Mouse (Mus musculus) thymus, adult 2 months (tissue): ENCODE results near the gene Aco1. TPM values are rescaled to one million over a fixed set of nuclear protein-coding genes. Genes with fewer than 3 reads are reported as not detected.
A peak's percentile ranks its signal among the peaks of the same experiment; 100 is the strongest.

ENCODE experiments used
- DNase-seq: peaks from one replicate; pipeline ENCODE4 v3.0.0; 2021
- H3K27ac ChIP-seq: fragments of 200-500 bp; 2 replicates; pipeline ENCODE4 v1.5.1; 2012; ENCODE audit warnings: low read length, control low read depth; ENCODE audit not compliant: control insufficient read depth, insufficient read depth
- H3K27me3 ChIP-seq: fragments of 200-500 bp; 2 replicates; pipeline ENCODE4 v1.6.1; 2012; ENCODE audit warnings: mild to moderate bottlenecking, low read length, moderate library complexity, mixed read lengths; ENCODE audit not compliant: control insufficient read depth, insufficient read depth
- H3K36me3 ChIP-seq: fragments of 200-500 bp; 2 replicates; pipeline ENCODE4 v1.6.1; 2012; ENCODE audit warnings: mild to moderate bottlenecking, low read length, moderate library complexity; ENCODE audit not compliant: control insufficient read depth, insufficient read depth
- H3K4me1 ChIP-seq: fragments of 200-500 bp; replicated peaks from 2 replicates; pipeline ENCODE4 v1.6.1; 2012; ENCODE audit warnings: low read length; ENCODE audit not compliant: control insufficient read depth, insufficient read depth
- H3K4me3 ChIP-seq: fragments of 200-500 bp; 2 replicates; pipeline ENCODE4 v1.5.1; 2012; ENCODE audit warnings: mild to moderate bottlenecking, low read length, control low read depth, moderate library complexity; ENCODE audit not compliant: control insufficient read depth, insufficient read depth
- CTCF ChIP-seq: fragments of 200-500 bp; IDR thresholded peaks from 2 replicates; pipeline ENCODE4 v1.5.1; 2012; ENCODE audit warnings: mild to moderate bottlenecking, control low read depth, low read length, moderate library complexity, borderline replicate concordance; ENCODE audit not compliant: control insufficient read depth, poor library complexity, insufficient read depth; ENCODE audit errors: extremely low read depth
- POLR2A ChIP-seq: fragments of 200-500 bp; IDR thresholded peaks from 2 replicates; pipeline ENCODE4 v1.6.1; 2012; ENCODE audit warnings: mild to moderate bottlenecking, low read length, control low read depth, moderate library complexity; ENCODE audit not compliant: control insufficient read depth, poor library complexity, insufficient read depth; ENCODE audit errors: extremely low read depth
- WGBS: fragments of 180-500 bp; shearing (Covaris S2); methylation state at CpG from one replicate; pipeline ENCODE4 v1.1.7; 2018; 5-methylcytosine and 5-hydroxymethylcytosine counted together
- polyA plus RNA-seq: library from polyadenylated mRNA; depleted of rRNA; stranded (reverse); fragments of >200 nt; gene quantifications from 2 replicates; pipeline ENCODE4 v1.2.3, GENCODE M21; 2012

The Aco1 gene
- polyA plus RNA-seq, 1 experiment = 28.2 TPM

- DNase-seq = no peak
- TF ChIP-seq POLR2A (no peak), CTCF (no peak)
- Histone ChIP-seq H3K4me1 (no peaks in the 10 kb centered on the region), H3K27me3 (no peaks in the 10 kb centered on the region), H3K27ac (no peak overlapping the region), H3K4me3 (no peak overlapping the region), H3K36me3 (peaks cover 30% of the 10 kb centered on the region)
- 96% methylated on average over 3 of the region's 3 CpGs for WGBS
These were observed 61.5 kb downstream of the Aco1 start for GRCm38 (mm10) chr4:40204374-40204773.

- WGBS = 96% methylated on average over 22 of the region's 22 CpGs
- Histone ChIP-seq H3K36me3 (peaks cover 35% of the 10 kb centered on the region), H3K27me3 (no peaks in the 10 kb centered on the region), H3K4me3 (no peak overlapping the region), H3K27ac (no peak overlapping the region; the same call in 1 of the 2 replicates), H3K4me1 (no peaks in the 10 kb centered on the region)
- no peak for DNase-seq
- TF ChIP-seq CTCF = no peak
- no peak for TF ChIP-seq POLR2A
These were observed 62.5 kb downstream of the Aco1 start for GRCm38 (mm10) chr4:40205231-40205903.

GRCm38 (mm10) chr4:40207701-40208100 is 64.8 kb downstream of the Aco1 start:
- DNase-seq = no peak
- no peak overlapping the region for H3K4me3 ChIP-seq
- H3K27me3 ChIP-seq = no peaks in the 10 kb centered on the region
- TF ChIP-seq POLR2A = no peak
- no peak for TF ChIP-seq CTCF
- WGBS = 96% methylated on average over 5 of the region's 5 CpGs
- no peaks in the 10 kb centered on the region for H3K4me1 ChIP-seq
- H3K27ac ChIP-seq = no peak overlapping the region
- peaks cover 45% of the 10 kb centered on the region for H3K36me3 ChIP-seq

GRCm38 (mm10) chr4:40212177-40212576 is 69.3 kb downstream of the Aco1 start:
- 96% methylated on average over 4 of the region's 6 CpGs for WGBS
- DNase-seq = no peak
- no peak overlapping the region for H3K27ac ChIP-seq
- no peak overlapping the region for H3K4me3 ChIP-seq
- no peaks in the 10 kb centered on the region for H3K27me3 ChIP-seq
- H3K4me1 ChIP-seq = no peaks in the 10 kb centered on the region
- H3K36me3 ChIP-seq = peaks cover 49% of the 10 kb centered on the region
- TF ChIP-seq POLR2A = no peak
- no peak for TF ChIP-seq CTCF

- WGBS = 80% methylated on average over 3 of the region's 3 CpGs
- peak; percentile 7 for DNase-seq
- TF ChIP-seq CTCF = no peak
- no peak for TF ChIP-seq POLR2A
- Histone ChIP-seq H3K36me3 (peaks cover 36% of the 10 kb centered on the region), H3K4me3 (no peak overlapping the region), H3K4me1 (0 out of 2 replicates have a peak, but pooled peaks cover 2% of the 10 kb centered on the region), H3K27ac (no peak overlapping the region), H3K27me3 (no peaks in the 10 kb centered on the region)
These were observed 75.0 kb downstream of the Aco1 start for GRCm38 (mm10) chr4:40217910-40218309.

- Histone ChIP-seq H3K27me3 (no peaks in the 10 kb centered on the region), H3K4me1 (0 out of 2 replicates have a peak, but pooled peaks cover 2% of the 10 kb centered on the region), H3K27ac (no peak overlapping the region), H3K4me3 (no peak overlapping the region), H3K36me3 (peaks cover 38% of the 10 kb centered on the region)
- 66% methylated on average over 7 of the region's 7 CpGs for WGBS
- peak; percentile 60 for DNase-seq
- no peak for TF ChIP-seq POLR2A
- no peak; the same call in 1 of the 2 replicates for TF ChIP-seq CTCF
These were observed 75.5 kb downstream of the Aco1 start for GRCm38 (mm10) chr4:40218382-40218781.
